Mouse (Mus musculus) MEL (cell line): ENCODE data around the gene Slc8a1. TPM values are rescaled to one million over a fixed set of nuclear protein-coding genes. Genes with fewer than 3 reads are reported as not detected.

Experiments used
- DNase-seq: peaks from one replicate; pipeline ENCODE4 v3.0.0; 2011; ENCODE audit warnings: low read depth, low spot score
- H3K27ac ChIP-seq: 2 replicates; pipeline ENCODE4 v1.5.1; 2012; ENCODE audit warnings: low read depth, mild to moderate bottlenecking, control low read depth, low read length, moderate library complexity; ENCODE audit not compliant: control insufficient read depth
- H3K27me3 ChIP-seq, 2 experiments: fragments of 150-350 bp in 1 of 2; sonication (generic) in 1 of 2; 2 replicates each; pipeline ENCODE4 v1.6.1; 2012; ENCODE audit warnings: low read length in 2 of 2, mild to moderate bottlenecking in 2 of 2, improper control_type of control experiment in 1 of 2, moderate library complexity in 1 of 2; ENCODE audit not compliant: insufficient read depth in 2 of 2, control insufficient read depth in 1 of 2
- H3K36me3 ChIP-seq, 2 experiments: 2 replicates each; pipeline ENCODE4 v1.6.1; 2012 to 2014; ENCODE audit warnings: low read length in 2 of 2, improper control_type of control experiment in 1 of 2, inconsistent platforms in 1 of 2, mild to moderate bottlenecking in 1 of 2; ENCODE audit not compliant: insufficient read depth in 2 of 2, control insufficient read depth in 1 of 2
- H3K4me1 ChIP-seq, 2 experiments: fragments of 150-350 bp in 1 of 2; sonication (generic) in 1 of 2; 2 replicates each; pipeline ENCODE4 v1.6.1; 2012; ENCODE audit warnings: low read length in 2 of 2, improper control_type of control experiment in 1 of 2, mild to moderate bottlenecking in 1 of 2; ENCODE audit not compliant: insufficient read depth in 2 of 2, control insufficient read depth in 1 of 2
- H3K4me3 ChIP-seq, 2 experiments: fragments of 150-350 bp in 1 of 2; sonication (generic) in 1 of 2; 2 replicates each; pipeline ENCODE4 v1.5.1; 2012; ENCODE audit warnings: low read depth in 2 of 2, low read length in 2 of 2, mild to moderate bottlenecking in 2 of 2, moderate library complexity in 2 of 2, control low read depth in 1 of 2, improper control_type of control experiment in 1 of 2; ENCODE audit not compliant: control insufficient read depth in 1 of 2, insufficient read depth in 1 of 2
- H3K79me2 ChIP-seq: 2 replicates; pipeline ENCODE4 v1.6.1; 2012; ENCODE audit warnings: mild to moderate bottlenecking, low read length, moderate library complexity; ENCODE audit not compliant: control insufficient read depth, poor library complexity, insufficient read depth
- H3K9ac ChIP-seq: 2 replicates; pipeline ENCODE4 v1.6.1; 2012; ENCODE audit warnings: low read depth, mild to moderate bottlenecking, control low read depth, low read length, moderate library complexity; ENCODE audit not compliant: control insufficient read depth, poor library complexity, severe bottlenecking
- H3K9me3 ChIP-seq: fragments of 150-350 bp; sonication (generic); replicated peaks from 2 replicates; pipeline ENCODE4 v1.6.1; 2012; ENCODE audit warnings: mild to moderate bottlenecking, low read length, improper control_type of control experiment, moderate library complexity; ENCODE audit not compliant: insufficient read depth
- CHD1 ChIP-seq: IDR thresholded peaks from 2 replicates; pipeline ENCODE4 v1.6.1; 2012; ENCODE audit warnings: low read depth, mild to moderate bottlenecking, inconsistent platforms, low read length, improper control_type of control experiment
- CHD2 ChIP-seq: IDR thresholded peaks from 2 replicates; pipeline ENCODE4 v1.6.1; 2011; ENCODE audit warnings: low read length, improper control_type of control experiment
- CTCF ChIP-seq, 3 experiments: IDR thresholded peaks in 2 of 3; conservative IDR thresholded peaks in 1 of 3; 2 replicates each; pipeline ENCODE4 v1.5.1; 2011 to 2012; ENCODE audit warnings: low read length in 3 of 3, low read depth in 2 of 3, mild to moderate bottlenecking in 2 of 3, improper control_type of control experiment in 1 of 3, inconsistent platforms in 1 of 3, mixed read lengths in 1 of 3, moderate library complexity in 1 of 3; ENCODE audit not compliant: control insufficient read depth in 1 of 3, insufficient read depth in 1 of 3, poor library complexity in 1 of 3, severe bottlenecking in 1 of 3
- E2F4 ChIP-seq: IDR thresholded peaks from 2 replicates; pipeline ENCODE4 v1.6.1; 2011; ENCODE audit warnings: low read depth, low read length, improper control_type of control experiment, borderline replicate concordance
- ETS1 ChIP-seq: IDR thresholded peaks from 2 replicates; pipeline ENCODE4 v1.6.1; 2012; ENCODE audit warnings: low read depth, mild to moderate bottlenecking, inconsistent platforms, low read length, improper control_type of control experiment, moderate library complexity
- GABPA ChIP-seq: IDR thresholded peaks from 2 replicates; pipeline ENCODE4 v1.6.1; 2012; ENCODE audit warnings: low read depth, mild to moderate bottlenecking, inconsistent platforms, low read length, improper control_type of control experiment, moderate library complexity
- HCFC1 ChIP-seq: IDR thresholded peaks from 2 replicates; pipeline ENCODE4 v1.6.1; 2012; ENCODE audit warnings: low read depth, mild to moderate bottlenecking, inconsistent platforms, low read length, improper control_type of control experiment, moderate library complexity
- JUND ChIP-seq: IDR thresholded peaks from 2 replicates; pipeline ENCODE4 v1.6.1; 2011; ENCODE audit warnings: low read depth, mild to moderate bottlenecking, improper control_type of control experiment, low read length
- MAZ ChIP-seq: IDR thresholded peaks from 2 replicates; pipeline ENCODE4 v1.6.1; 2012; ENCODE audit warnings: low read depth, mild to moderate bottlenecking, inconsistent platforms, low read length, improper control_type of control experiment
- MXI1 ChIP-seq: IDR thresholded peaks from 2 replicates; pipeline ENCODE4 v1.6.1; 2011; ENCODE audit warnings: mild to moderate bottlenecking, low read depth, low read length, improper control_type of control experiment
- MYB ChIP-seq: IDR thresholded peaks from 2 replicates; pipeline ENCODE4 v1.6.1; 2011; ENCODE audit warnings: mild to moderate bottlenecking, low read depth, low read length, improper control_type of control experiment
- NELFE ChIP-seq: IDR thresholded peaks from 2 replicates; pipeline ENCODE4 v1.6.1; 2011; ENCODE audit warnings: low read depth, low read length, improper control_type of control experiment
- NRF1 ChIP-seq: IDR thresholded peaks from 2 replicates; pipeline ENCODE4 v1.6.1; 2014; ENCODE audit warnings: low read depth, mild to moderate bottlenecking, inconsistent platforms, low read length, improper control_type of control experiment, moderate library complexity; ENCODE audit not compliant: poor library complexity, insufficient read depth, severe bottlenecking
- POLR2A ChIP-seq, 2 experiments: IDR thresholded peaks; 2 replicates each; pipeline ENCODE4 v1.6.1; 2011 to 2012; ENCODE audit warnings: low read length in 2 of 2, mild to moderate bottlenecking in 2 of 2, control low read depth in 1 of 2, improper control_type of control experiment in 1 of 2, low read depth in 1 of 2, moderate library complexity in 1 of 2; ENCODE audit not compliant: control insufficient read depth in 1 of 2, insufficient read depth in 1 of 2, poor library complexity in 1 of 2
- POLR2AphosphoS2 ChIP-seq: IDR thresholded peaks from 2 replicates; pipeline ENCODE4 v1.6.1; 2011; ENCODE audit warnings: low read length, improper control_type of control experiment
- POLR2AphosphoS5 ChIP-seq: IDR thresholded peaks from 2 replicates; pipeline ENCODE4 v1.6.1; 2012; ENCODE audit warnings: low read depth, borderline replicate concordance, mild to moderate bottlenecking, inconsistent platforms, low read length, moderate library complexity, mixed read lengths
- RCOR1 ChIP-seq: IDR thresholded peaks from 2 replicates; pipeline ENCODE4 v1.6.1; 2012; ENCODE audit warnings: low read depth, mild to moderate bottlenecking, inconsistent platforms, low read length, improper control_type of control experiment
- SIN3A ChIP-seq: IDR thresholded peaks from 2 replicates; pipeline ENCODE4 v1.6.1; 2012; ENCODE audit warnings: low read length, improper control_type of control experiment, inconsistent platforms
- TAL1 ChIP-seq: IDR thresholded peaks from 2 replicates; pipeline ENCODE4 v1.6.1; 2012; ENCODE audit warnings: mild to moderate bottlenecking, inconsistent platforms, low read length, moderate library complexity, mixed read lengths
- TBP ChIP-seq: IDR thresholded peaks from 2 replicates; pipeline ENCODE4 v1.8.0; 2011; ENCODE audit warnings: low read depth, low read length, improper control_type of control experiment
- UBTF ChIP-seq: IDR thresholded peaks from 2 replicates; pipeline ENCODE4 v1.6.1; 2012; ENCODE audit warnings: low read depth, mild to moderate bottlenecking, inconsistent platforms, low read length, improper control_type of control experiment, moderate library complexity, borderline replicate concordance; ENCODE audit not compliant: insufficient read depth
- ZC3H11A ChIP-seq: IDR thresholded peaks from 2 replicates; pipeline ENCODE4 v1.6.1; 2012; ENCODE audit warnings: low read depth, mild to moderate bottlenecking, inconsistent platforms, low read length, improper control_type of control experiment
- polyA plus RNA-seq, 2 experiments: library from polyadenylated mRNA; stranded (reverse) in 1 of 2; unstranded in 1 of 2; fragments of >175 nt in 1 of 2; fragments of >200 nt in 1 of 2; gene quantifications; 2 replicates each; pipeline versions ENCODE4 v1.2.1 to v1.2.4; 2012; ENCODE audit warnings: low replicate concordance in 2 of 2, low read depth in 1 of 2; ENCODE audit not compliant: insufficient read length in 2 of 2, insufficient read depth in 1 of 2, missing spikeins in 1 of 2
- total RNA-seq: library from RNA; depleted of rRNA; stranded (reverse); fragments of 300-350 nt; gene quantifications from 2 replicates; pipeline ENCODE4 v1.2.3, GENCODE M21; 2012

The Slc8a1 gene
- total and polyA plus RNA-seq, 3 experiments: 0.86 to 1.0 TPM; not detected in 1

DNA sequence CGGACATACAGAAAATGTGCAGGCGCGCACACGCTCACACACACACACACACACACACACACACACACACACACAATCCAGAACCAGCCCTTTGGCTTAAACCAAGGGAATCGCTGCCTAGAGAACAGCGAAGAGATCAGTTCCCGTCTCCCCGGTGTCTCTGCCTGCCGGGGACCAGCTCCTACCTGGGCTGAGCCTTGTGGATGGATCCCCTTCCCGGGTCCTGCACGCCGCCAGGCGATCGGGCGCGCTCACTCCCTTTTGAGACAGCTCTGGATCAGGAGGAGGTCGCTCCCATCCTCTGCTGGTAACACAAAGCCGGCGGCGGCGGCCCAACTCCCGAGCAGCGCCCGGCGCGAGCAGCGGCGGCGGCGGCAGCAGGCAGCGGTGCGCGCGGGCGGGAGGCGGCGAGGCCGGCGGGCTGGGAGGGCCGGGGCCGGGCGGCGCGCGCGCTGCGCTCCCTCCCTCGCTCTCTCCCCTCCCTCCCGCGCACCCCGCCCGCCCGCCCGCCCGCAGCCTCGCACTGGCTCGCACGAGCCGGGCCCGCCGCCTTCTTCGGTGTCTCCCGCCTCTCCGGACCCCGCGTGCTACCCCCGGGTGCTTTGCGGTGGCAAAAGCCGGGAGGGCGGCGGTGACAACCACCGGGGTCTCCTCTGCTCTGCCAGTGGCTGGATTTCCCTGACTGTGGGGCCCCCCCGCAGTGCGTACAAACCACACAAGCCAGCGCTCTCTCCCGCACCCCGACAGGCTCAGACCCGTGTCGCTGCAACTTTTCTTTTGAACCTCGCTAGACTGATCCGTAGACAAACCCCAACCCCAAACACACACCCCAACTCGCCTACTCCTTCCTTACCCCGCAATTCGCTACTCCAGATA lies 68.1 kb downstream of the Slc8a1 start:
- no peaks in the 10 kb centered on the region for H3K9me3 ChIP-seq
- H3K27me3 ChIP-seq: no peaks in the 10 kb centered on the region; a peak in 1 of 4 replicates
- no peaks in the 10 kb centered on the region for H3K36me3 ChIP-seq
- H3K4me1 ChIP-seq: no peaks in the 10 kb centered on the region; a peak in 2 of 4 replicates
- peak; percentile 56 for DNase-seq
- peak overlapping the region; percentile 90 for H3K9ac ChIP-seq
- peaks cover 2% of the 10 kb centered on the region; the same call in 1 of the 2 replicates for H3K79me2 ChIP-seq
- H3K27ac ChIP-seq: no peak overlapping the region
- H3K4me3 ChIP-seq: peak overlapping the region; percentile 72 to 91
- no peak for TF ChIP-seq CHD1
- no peak for TF ChIP-seq MYB
- TF ChIP-seq MAZ: 0 out of 2 replicates have a peak, but pooled peaks have one; percentile 18
- no peak for TF ChIP-seq TBP
- no peak for TF ChIP-seq ZC3H11A
- TF ChIP-seq ETS1: no peak
- no peak for TF ChIP-seq POLR2AphosphoS5
- 0 out of 2 replicates have a peak, but pooled peaks have one; percentile 81 for TF ChIP-seq UBTF
- no peak for TF ChIP-seq NRF1
- TF ChIP-seq POLR2A (IDR thresholded peaks at IDR 0.05; ENCODE audit: control insufficient read depth in 1 of 2, insufficient read depth in 1 of 2, low read depth in 1 of 2, low read length in 2 of 2, poor library complexity in 1 of 2): 0 out of 4 replicates have a peak, but pooled peaks of 1 of the 2 experiments have one; percentile 27

DNA sequence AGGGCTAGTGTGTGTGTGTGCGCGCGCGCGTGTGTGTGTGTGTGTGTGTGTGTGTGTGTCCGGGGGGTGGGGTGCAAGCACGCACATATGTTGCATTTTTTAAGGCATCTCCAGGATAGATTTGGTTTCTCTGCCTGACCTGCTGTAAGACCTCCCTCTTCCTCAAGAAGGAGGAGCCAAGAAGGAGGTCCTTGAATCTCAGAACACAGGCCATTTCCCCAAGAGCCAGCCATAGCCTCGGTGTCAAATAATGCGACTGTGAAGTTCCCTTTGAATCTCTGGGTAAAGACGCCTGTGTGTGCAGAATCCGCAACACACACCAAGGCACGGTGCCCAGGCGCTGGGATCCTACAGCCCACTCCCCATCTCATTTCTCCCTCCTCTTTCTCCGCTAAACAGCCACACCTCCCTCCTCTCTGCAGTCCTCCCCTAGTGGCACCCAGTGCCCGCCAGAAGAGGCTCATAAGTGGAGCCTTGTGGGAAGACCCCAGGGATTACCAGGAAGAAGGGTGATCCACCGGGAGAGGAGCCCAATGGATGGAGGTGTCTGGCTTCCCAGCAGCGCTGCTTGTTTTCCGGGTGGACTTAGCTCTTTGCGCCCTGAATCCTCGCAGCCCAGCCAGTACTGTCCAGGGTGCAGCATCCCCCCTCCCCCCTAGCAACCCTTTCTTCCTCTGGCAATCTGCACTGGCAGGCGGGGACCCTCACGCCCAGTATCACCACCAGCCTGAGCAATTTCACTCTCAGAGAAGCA lies 68.9 kb downstream of the Slc8a1 start:
- H3K27me3 ChIP-seq: no peaks in the 10 kb centered on the region; a peak in 1 of 4 replicates
- peak overlapping the region; percentile 90 for H3K9ac ChIP-seq
- H3K79me2 ChIP-seq: peaks cover 2% of the 10 kb centered on the region; the same call in 1 of the 2 replicates
- H3K9me3 ChIP-seq: no peaks in the 10 kb centered on the region
- no peaks in the 10 kb centered on the region for H3K36me3 ChIP-seq
- peak overlapping the region; percentile 59 to 91 for H3K4me3 ChIP-seq
- DNase-seq: peak; percentile 64
- H3K27ac ChIP-seq: no peak overlapping the region
- TF ChIP-seq RCOR1: no peak
- TF ChIP-seq NELFE: no peak
- no peak for TF ChIP-seq SIN3A
- TF ChIP-seq JUND: no peak
- TF ChIP-seq POLR2AphosphoS2: no peak
- TF ChIP-seq NRF1: no peak
- no peak for TF ChIP-seq GABPA
- TF ChIP-seq TAL1: no peak
- TF ChIP-seq MXI1: no peak
- TF ChIP-seq CHD2: no peak
- TF ChIP-seq HCFC1: no peak
- no peak for TF ChIP-seq E2F4
- TF ChIP-seq CTCF (IDR thresholded peaks at IDR 0.05 in 2 of 3, conservative IDR thresholded peaks at IDR 0.05 in 1 of 3; ENCODE audit: control insufficient read depth in 1 of 3, insufficient read depth in 1 of 3, low read depth in 2 of 3, low read length in 3 of 3, poor library complexity in 1 of 3, severe bottlenecking in 1 of 3): no peak
- no peaks in the 10 kb centered on the region; a peak in 2 of 4 replicates for H3K4me1 ChIP-seq
